Comparison of ENCODE assay signal across 9 mouse cellular contexts in the genomic region with DNA sequence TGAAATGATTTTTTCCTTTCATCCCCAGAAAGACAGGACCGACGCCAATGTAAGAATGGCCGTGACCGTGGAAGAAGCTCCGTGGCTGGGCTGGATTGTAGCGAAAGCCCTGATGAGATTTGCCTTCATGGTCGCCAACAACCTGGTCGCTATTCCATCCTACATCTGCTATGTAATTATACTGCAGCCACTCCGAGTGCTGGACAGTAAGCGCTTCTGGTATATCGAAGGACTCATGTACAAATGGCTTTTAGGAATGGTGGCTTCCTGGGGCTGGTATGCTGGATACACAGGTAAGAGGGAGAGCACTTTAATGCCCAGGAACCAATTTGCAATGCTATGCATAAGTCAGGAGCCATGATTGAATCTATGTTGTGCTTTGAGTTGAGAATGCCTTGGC. TPM values are rescaled to one million over a fixed set of nuclear protein-coding genes. Genes with fewer than 3 reads are reported as not detected.
DNase-seq lines count a peak whose midpoint lies in the region; ATAC-seq and TF ChIP-seq lines count a peak whose summit lies in the region.
"Had no signal": no experiment of that assay in that cellular context is flagged by ENCODE, and none has a peak within 500 bp of the region (broad histone marks: within the 10 kb centered on the region; RNA-seq: fewer than 3 reads in every experiment).

No protein-coding gene starts in this region.

- no peak for ATAC-seq in neural tube, embryonic 11.5 days (ENCODE audit: insufficient read depth, low FRiP score, low TSS enrichment)
- ATAC-seq in intestine, embryonic 14.5 days (replicated peaks; ENCODE audit: low FRiP score, low TSS enrichment, low read depth) = no peak
- ATAC-seq in midbrain, postnatal 0 days (ENCODE audit: low FRiP score) = peak; percentile 3; the same call in 1 of the 2 replicates

- 12% methylated on average over 11 of the region's 11 CpGs for WGBS in neural tube, embryonic 11.5 days
- 13% methylated on average over 11 of the region's 11 CpGs for WGBS in intestine, embryonic 14.5 days
- WGBS in midbrain, postnatal 0 days = 5% methylated on average over 11 of the region's 11 CpGs

- H3K4me3 ChIP-seq in neural tube, embryonic 11.5 days (ENCODE audit: low read depth, low read length) = peak overlapping the region; percentile 95
- H3K4me3 ChIP-seq in intestine, embryonic 14.5 days (ENCODE audit: low read depth, low read length) = peak overlapping the region; percentile 92
- H3K4me3 ChIP-seq in midbrain, postnatal 0 days (ENCODE audit: low read depth, low read length) = peak overlapping the region; percentile 62

- no peak overlapping the region for H3K27ac ChIP-seq in neural tube, embryonic 11.5 days (ENCODE audit: low read depth, low read length)
- H3K27ac ChIP-seq in intestine, embryonic 14.5 days (ENCODE audit: low read depth) = peak overlapping the region; percentile 91; the same call in 1 of the 2 replicates
- H3K27ac ChIP-seq in midbrain, postnatal 0 days (ENCODE audit: low read depth, low read length) = peak overlapping the region; percentile 92

- TF ChIP-seq CTCF in midbrain, postnatal 0 days (IDR thresholded peaks at IDR 0.05) = no peak

- peaks cover 6% of the 10 kb centered on the region; the same call in 1 of the 2 replicates for H3K4me1 ChIP-seq in neural tube, embryonic 11.5 days (ENCODE audit: control insufficient read depth, insufficient read depth, low read length)
- H3K4me1 ChIP-seq in intestine, embryonic 14.5 days (replicated peaks; ENCODE audit: control insufficient read depth, insufficient read depth, low read length) = peaks cover 10% of the 10 kb centered on the region; the same call in 1 of the 2 replicates
- peaks cover 13% of the 10 kb centered on the region; the same call in 1 of the 2 replicates for H3K4me1 ChIP-seq in midbrain, postnatal 0 days (ENCODE audit: insufficient read depth, low read length)

- peak overlapping the region; percentile 96 for H3K9ac ChIP-seq in neural tube, embryonic 11.5 days (ENCODE audit: low read length)
- peak overlapping the region; percentile 85 for H3K9ac ChIP-seq in intestine, embryonic 14.5 days (ENCODE audit: low read length)
- peak overlapping the region; percentile 99 for H3K9ac ChIP-seq in midbrain, postnatal 0 days (replicated peaks; ENCODE audit: low read length, poor library complexity, severe bottlenecking)

- DNase-seq in cerebellum, adult 9-10 months = peak; percentile 28
- no peak for DNase-seq in cerebellum, adult 11 months
- DNase-seq in neural tube, embryonic 11.5 days (ENCODE audit: low spot score) = no peak
- no peak for DNase-seq in neural tube, embryonic 10.5 days (ENCODE audit: extremely low spot score, low spot score)
- no peak for DNase-seq in intestine, embryonic 14.5 days (ENCODE audit: low spot score)
- DNase-seq in midbrain, postnatal 0 days (ENCODE audit: low spot score) = peak; percentile 22
- no peak for DNase-seq in T-cell, adult 2 months (ENCODE audit: low spot score)
- no peak for DNase-seq in gastrocnemius, postnatal 25 days

- peaks cover 3% of the 10 kb centered on the region; the same call in 1 of the 2 replicates for H3K36me3 ChIP-seq in neural tube, embryonic 11.5 days (ENCODE audit: control insufficient read depth, insufficient read depth, low read length)
- H3K36me3 ChIP-seq in intestine, embryonic 14.5 days (ENCODE audit: control insufficient read depth, insufficient read depth, low read length) = peaks cover 30% of the 10 kb centered on the region
- no peaks in the 10 kb centered on the region; the same call in 1 of the 2 replicates for H3K36me3 ChIP-seq in midbrain, postnatal 0 days (ENCODE audit: insufficient read depth, low read length)
- H3K36me3 ChIP-seq: G1E had no signal

- no peaks in the 10 kb centered on the region for H3K27me3 ChIP-seq in neural tube, embryonic 11.5 days (ENCODE audit: control insufficient read depth, insufficient read depth, low read length)
- no peaks in the 10 kb centered on the region for H3K27me3 ChIP-seq in intestine, embryonic 14.5 days (replicated peaks; ENCODE audit: control insufficient read depth, insufficient read depth, low read length)
- H3K27me3 ChIP-seq in midbrain, postnatal 0 days (ENCODE audit: insufficient read depth, low read length) = no peaks in the 10 kb centered on the region

- H3K4me2 ChIP-seq in neural tube, embryonic 11.5 days (ENCODE audit: low read depth) = peak overlapping the region; percentile 93
- H3K4me2 ChIP-seq in intestine, embryonic 14.5 days (ENCODE audit: low read length) = peak overlapping the region; percentile 82
- peak overlapping the region; percentile 67 for H3K4me2 ChIP-seq in midbrain, postnatal 0 days (ENCODE audit: low read depth, low read length, poor library complexity, severe bottlenecking)

- no peaks in the 10 kb centered on the region for H3K9me3 ChIP-seq in neural tube, embryonic 11.5 days (ENCODE audit: control insufficient read depth, low read length)
- no peaks in the 10 kb centered on the region for H3K9me3 ChIP-seq in intestine, embryonic 14.5 days (ENCODE audit: control insufficient read depth, low read length)
- no peaks in the 10 kb centered on the region for H3K9me3 ChIP-seq in midbrain, postnatal 0 days (ENCODE audit: low read length)

RNA-seq across cellular contexts. Expression of gene Lpgat1, which starts 1.7 kb away (rescaled TPM):
- 40.0 and 43.0 TPM in 2 replicates for polyA plus RNA-seq in neural tube, embryonic 11.5 days (2014; fragmentation: Nextera tagmentation; extraction: Ambion mirVana)
- 22.2 and 22.7 TPM in 2 replicates for polyA plus RNA-seq in intestine, embryonic 14.5 days (2014; fragmentation: Nextera tagmentation; extraction: Ambion mirVana)
- total RNA-seq in midbrain, postnatal 0 days (2014; rRNA removed) = 56.2 and 79.5 TPM in 2 replicates
- 38.5 and 53.0 TPM in 2 replicates for polyA plus RNA-seq in midbrain, postnatal 0 days (2015; fragmentation: Nextera tagmentation; extraction: Ambion mirVana)
- 10 to 100 TPM; 28.7 to 32.1 TPM for total RNA-seq in gastrocnemius, postnatal 25 days (2021)
- polyA plus RNA-seq: G1E had no signal

Comparison
In these comparisons a context has a peak if more than half of its experiments do, and no peak if none do; other contexts are left out.
1. DNase-seq: peak in cerebellum, adult 9-10 months (single experiment) and midbrain, postnatal 0 days (single experiment); none in cerebellum, adult 11 months (single experiment), neural tube, embryonic 11.5 days (single experiment), neural tube, embryonic 10.5 days (single experiment), intestine, embryonic 14.5 days (single experiment), T-cell, adult 2 months (single experiment) and gastrocnemius, postnatal 25 days (single experiment).
2. Peak in every context shown above with its lines, with median percentiles within 50 percentile points of each other: H3K4me2 ChIP-seq, H3K4me3 ChIP-seq and H3K9ac ChIP-seq.